Mouse (Mus musculus) splenic B cell, adult 2 months (primary cell): ENCODE data around the gene Dusp1.

Experiments
- DNase-seq: peaks from one replicate; pipeline ENCODE4 v3.0.0-alpha.2; 2011; ENCODE audit warnings: low read depth, low spot score
- H3K27me3 ChIP-seq: 2 replicates; pipeline ENCODE4 v1.6.1; 2012; ENCODE audit warnings: mild to moderate bottlenecking, low read length, moderate library complexity, mixed read lengths; ENCODE audit not compliant: control insufficient read depth, poor library complexity, insufficient read depth, severe bottlenecking
- H3K36me3 ChIP-seq: 2 replicates; pipeline ENCODE4 v1.6.1; 2012; ENCODE audit warnings: mild to moderate bottlenecking, low read length, moderate library complexity, mixed read lengths; ENCODE audit not compliant: control insufficient read depth, poor library complexity, insufficient read depth, severe bottlenecking

The Dusp1 gene

GRCm38 (mm10) chr17:26561651-26562181 lies at the start of gene Dusp1:
Dusp1 (minus strand) TSS chr17:26562128.
- Histone ChIP-seq H3K27me3 (no peaks in the 10 kb centered on the region), H3K36me3 (no peaks in the 10 kb centered on the region)
- DNase-seq, result no peak

- Histone ChIP-seq H3K27me3 (no peaks in the 10 kb centered on the region), H3K36me3 (no peaks in the 10 kb centered on the region)
- DNase-seq, result no peak
These were observed 49.4 kb upstream of the Dusp1 start for GRCm38 (mm10) chr17:26611328-26611727.

- H3K36me3 ChIP-seq, result no peaks in the 10 kb centered on the region
- DNase-seq, result no peak
- H3K27me3 ChIP-seq, result no peaks in the 10 kb centered on the region
These were observed 47.9 kb upstream of the Dusp1 start for GRCm38 (mm10) chr17:26609820-26610219.

GRCm38 (mm10) chr17:26608877-26609276 lies 46.9 kb upstream of the Dusp1 start:
- Histone ChIP-seq H3K27me3 (no peaks in the 10 kb centered on the region), H3K36me3 (no peaks in the 10 kb centered on the region)

GRCm38 (mm10) chr17:26608348-26608747 lies 46.4 kb upstream of the Dusp1 start:
- Histone ChIP-seq H3K27me3 (no peaks in the 10 kb centered on the region), H3K36me3 (no peaks in the 10 kb centered on the region)
- no peak for DNase-seq

More at GRCm38 (mm10) chr17:26608877-26609276, 46.9 kb upstream of the Dusp1 start:
- no peak for DNase-seq

- no peaks in the 10 kb centered on the region for H3K36me3 ChIP-seq
- DNase-seq, result no peak
- no peaks in the 10 kb centered on the region for H3K27me3 ChIP-seq
These were observed 44.6 kb upstream of the Dusp1 start for GRCm38 (mm10) chr17:26606516-26606915.

- peak; percentile 71 for DNase-seq
- no peaks in the 10 kb centered on the region for H3K36me3 ChIP-seq
- H3K27me3 ChIP-seq, result no peaks in the 10 kb centered on the region
These were observed 43.7 kb upstream of the Dusp1 start for GRCm38 (mm10) chr17:26605636-26606035.

GRCm38 (mm10) chr17:26603311-26603710 lies 41.4 kb upstream of the Dusp1 start:
- no peak for DNase-seq
- Histone ChIP-seq H3K36me3 (no peaks in the 10 kb centered on the region), H3K27me3 (no peaks in the 10 kb centered on the region)

GRCm38 (mm10) chr17:26602371-26602885 lies 40.5 kb upstream of the Dusp1 start:
- Histone ChIP-seq H3K27me3 (no peaks in the 10 kb centered on the region), H3K36me3 (no peaks in the 10 kb centered on the region)
- DNase-seq, result no peak

GRCm38 (mm10) chr17:26601926-26602325 lies 40.0 kb upstream of the Dusp1 start:
- no peak for DNase-seq
- Histone ChIP-seq H3K36me3 (no peaks in the 10 kb centered on the region), H3K27me3 (no peaks in the 10 kb centered on the region)

GRCm38 (mm10) chr17:26601514-26601913 lies 39.6 kb upstream of the Dusp1 start:
- Histone ChIP-seq H3K27me3 (no peaks in the 10 kb centered on the region), H3K36me3 (no peaks in the 10 kb centered on the region)
- no peak for DNase-seq

- DNase-seq, result no peak
- Histone ChIP-seq H3K27me3 (no peaks in the 10 kb centered on the region), H3K36me3 (no peaks in the 10 kb centered on the region)
These were observed 39.1 kb upstream of the Dusp1 start for GRCm38 (mm10) chr17:26600913-26601447.

- no peak for DNase-seq
- no peaks in the 10 kb centered on the region for H3K27me3 ChIP-seq
- no peaks in the 10 kb centered on the region for H3K36me3 ChIP-seq
These were observed 36.9 kb upstream of the Dusp1 start for GRCm38 (mm10) chr17:26598845-26599244.

- Histone ChIP-seq H3K27me3 (no peaks in the 10 kb centered on the region), H3K36me3 (no peaks in the 10 kb centered on the region)
- DNase-seq, result no peak
These were observed 35.0 kb upstream of the Dusp1 start for GRCm38 (mm10) chr17:26596856-26597481.

- Histone ChIP-seq H3K27me3 (no peaks in the 10 kb centered on the region), H3K36me3 (no peaks in the 10 kb centered on the region)
- no peak for DNase-seq
These were observed 34.3 kb upstream of the Dusp1 start for GRCm38 (mm10) chr17:26596168-26596658.
